Mouse (Mus musculus) intestine, embryonic 14.5 days (tissue): ENCODE data around the gene Sec11a. TPM values are rescaled to one million over a fixed set of nuclear protein-coding genes. Genes with fewer than 3 reads are reported as not detected.
A peak's percentile ranks its signal among the peaks of the same experiment; 100 is the strongest.

Experiments used
- ATAC-seq: fragments of 200-750 bp; cut with Nextera tagmentation; replicated peaks from 2 replicates; pipeline ENCODE4 v1.8.0; 2017; ENCODE audit warnings: low read depth, moderate number of reproducible peaks, moderate TSS enrichment, moderate library complexity; ENCODE audit not compliant: low FRiP score, low TSS enrichment
- DNase-seq: peaks from one replicate; pipeline ENCODE4 v3.0.0-alpha.2; 2018; ENCODE audit warnings: low spot score
- H3K27ac ChIP-seq: fragments of 300-500 bp; sonication (generic); 2 replicates; pipeline ENCODE4 v1.5.1; 2014; ENCODE audit warnings: low read depth, mild to moderate bottlenecking, control low read depth
- H3K27me3 ChIP-seq: fragments of 300-500 bp; sonication (generic); replicated peaks from 2 replicates; pipeline ENCODE4 v1.6.1; 2014; ENCODE audit warnings: low read length, control low read depth; ENCODE audit not compliant: control insufficient read depth, insufficient read depth
- H3K36me3 ChIP-seq: fragments of 300-500 bp; sonication (generic); 2 replicates; pipeline ENCODE4 v1.6.1; 2014; ENCODE audit warnings: low read length, control low read depth; ENCODE audit not compliant: control insufficient read depth, insufficient read depth
- H3K4me1 ChIP-seq: fragments of 300-500 bp; sonication (generic); replicated peaks from 2 replicates; pipeline ENCODE4 v1.6.1; 2014; ENCODE audit warnings: low read length, control low read depth, mixed read lengths; ENCODE audit not compliant: control insufficient read depth, insufficient read depth
- H3K4me2 ChIP-seq: fragments of 300-500 bp; sonication (generic); 2 replicates; pipeline ENCODE4 v1.6.1; 2014; ENCODE audit warnings: low read length
- H3K4me3 ChIP-seq: fragments of 300-500 bp; sonication (generic); 2 replicates; pipeline ENCODE4 v1.5.1; 2014; ENCODE audit warnings: low read depth, low read length, control low read depth, mixed read lengths
- H3K9ac ChIP-seq: fragments of 300-500 bp; sonication (generic); 2 replicates; pipeline ENCODE4 v1.6.1; 2014; ENCODE audit warnings: mild to moderate bottlenecking, low read length
- H3K9me3 ChIP-seq: fragments of 300-500 bp; sonication (generic); 2 replicates; pipeline ENCODE4 v1.6.1; 2016; ENCODE audit warnings: low read length, control low read depth; ENCODE audit not compliant: control insufficient read depth
- WGBS: fragments of 180-500 bp; shearing (Covaris S2); extraction: QIAGEN DNeasy Blood & Tissue Kit; methylation state at CpG from one replicate; pipeline ENCODE4 v1.1.7; 2014; 5-methylcytosine and 5-hydroxymethylcytosine counted together
- polyA plus RNA-seq: library from polyadenylated mRNA; unstranded; fragments of >200 nt; fragmentation: Nextera tagmentation; extraction: Ambion mirVana; gene quantifications from 2 replicates; pipeline ENCODE4 v1.2.1, GENCODE M21; 2014

Gene Sec11a
- polyA plus RNA-seq, 1 experiment from 2014 or later: 218 TPM

- Histone ChIP-seq H3K4me1 (peaks cover 14% of the 10 kb centered on the region), H3K27me3 (no peaks in the 10 kb centered on the region), H3K4me3 (no peak overlapping the region), H3K9me3 (no peaks in the 10 kb centered on the region), H3K9ac (no peak overlapping the region), H3K27ac (no peak overlapping the region), H3K36me3 (peaks cover 64% of the 10 kb centered on the region), H3K4me2 (no peak overlapping the region)
- no peak for DNase-seq
- no peak for ATAC-seq
- 85% methylated on average over 7 of the region's 7 CpGs for WGBS
Observed at GRCm38 (mm10) chr7:80897134-80897533, 50.4 kb downstream of the Sec11a start.

- no peak overlapping the region for H3K4me3 ChIP-seq
- H3K27ac ChIP-seq: no peak overlapping the region
- H3K4me2 ChIP-seq: no peak overlapping the region
- H3K4me1 ChIP-seq: peaks cover 2% of the 10 kb centered on the region; the same call in 1 of the 2 replicates
- DNase-seq (no peak), ATAC-seq (no peak)
- no peaks in the 10 kb centered on the region for H3K9me3 ChIP-seq
- H3K9ac ChIP-seq: no peak overlapping the region
- 94% methylated on average over 14 of the region's 14 CpGs for WGBS
- no peaks in the 10 kb centered on the region for H3K27me3 ChIP-seq
- H3K36me3 ChIP-seq: peaks cover 82% of the 10 kb centered on the region
Observed at GRCm38 (mm10) chr7:80894815-80895519, 52.6 kb downstream of the Sec11a start.

- DNase-seq: no peak
- Histone ChIP-seq H3K9ac (no peak overlapping the region), H3K9me3 (no peaks in the 10 kb centered on the region), H3K27ac (no peak overlapping the region), H3K4me1 (peaks cover 5% of the 10 kb centered on the region; the same call in 1 of the 2 replicates), H3K27me3 (no peaks in the 10 kb centered on the region), H3K4me2 (no peak overlapping the region), H3K36me3 (peaks cover 85% of the 10 kb centered on the region), H3K4me3 (no peak overlapping the region)
- WGBS: 87% methylated on average over 7 of the region's 7 CpGs
- ATAC-seq: no peak
Observed at GRCm38 (mm10) chr7:80894196-80894595, 53.4 kb downstream of the Sec11a start.

GRCm38 (mm10) chr7:80893753-80894129, 53.8 kb downstream of the Sec11a start:
- H3K27me3 ChIP-seq: no peaks in the 10 kb centered on the region
- no peaks in the 10 kb centered on the region for H3K9me3 ChIP-seq
- H3K4me2 ChIP-seq: no peak overlapping the region
- no peak overlapping the region for H3K27ac ChIP-seq
- peaks cover 85% of the 10 kb centered on the region for H3K36me3 ChIP-seq
- no peak overlapping the region for H3K4me3 ChIP-seq
- DNase-seq (no peak), ATAC-seq (no peak)
- peaks cover 7% of the 10 kb centered on the region; the same call in 1 of the 2 replicates for H3K4me1 ChIP-seq
- no peak overlapping the region for H3K9ac ChIP-seq
- 81% methylated on average over 6 of the region's 6 CpGs for WGBS

- Histone ChIP-seq H3K4me3 (no peak overlapping the region), H3K4me1 (peaks cover 7% of the 10 kb centered on the region; the same call in 1 of the 2 replicates), H3K27ac (no peak overlapping the region), H3K9ac (no peak overlapping the region), H3K9me3 (no peaks in the 10 kb centered on the region), H3K27me3 (no peaks in the 10 kb centered on the region), H3K4me2 (no peak overlapping the region), H3K36me3 (peaks cover 80% of the 10 kb centered on the region)
- DNase-seq (no peak), ATAC-seq (no peak)
- WGBS: 89% methylated on average over 15 of the region's 15 CpGs
Observed at GRCm38 (mm10) chr7:80893086-80893752, 54.4 kb downstream of the Sec11a start.

- WGBS: 73% methylated on average over 13 of the region's 13 CpGs
- Histone ChIP-seq H3K9me3 (no peaks in the 10 kb centered on the region), H3K27ac (peak overlapping the region; percentile 43; the same call in 1 of the 2 replicates), H3K4me2 (no peak overlapping the region), H3K9ac (no peak overlapping the region), H3K27me3 (no peaks in the 10 kb centered on the region), H3K4me1 (peaks cover 7% of the 10 kb centered on the region; the same call in 1 of the 2 replicates), H3K4me3 (no peak overlapping the region), H3K36me3 (peaks cover 48% of the 10 kb centered on the region)
- ATAC-seq (no peak), DNase-seq (no peak)
Observed at GRCm38 (mm10) chr7:80889841-80890241, 57.7 kb downstream of the Sec11a start.

GRCm38 (mm10) chr7:80889021-80889511, 58.5 kb downstream of the Sec11a start:
- ATAC-seq (peak; percentile 75), DNase-seq (peak; percentile 77)
- Histone ChIP-seq H3K9me3 (no peaks in the 10 kb centered on the region), H3K9ac (no peak overlapping the region), H3K27me3 (no peaks in the 10 kb centered on the region), H3K27ac (peak overlapping the region; percentile 43), H3K4me1 (peaks cover 7% of the 10 kb centered on the region; the same call in 1 of the 2 replicates), H3K4me3 (no peak overlapping the region), H3K36me3 (peaks cover 40% of the 10 kb centered on the region), H3K4me2 (no peak overlapping the region)
- 40% methylated on average over 9 of the region's 9 CpGs for WGBS

GRCm38 (mm10) chr7:80888595-80888994, 59.0 kb downstream of the Sec11a start:
- no peak overlapping the region for H3K4me2 ChIP-seq
- peaks cover 7% of the 10 kb centered on the region; the same call in 1 of the 2 replicates for H3K4me1 ChIP-seq
- H3K9me3 ChIP-seq: no peaks in the 10 kb centered on the region
- no peaks in the 10 kb centered on the region for H3K27me3 ChIP-seq
- ATAC-seq (peak; percentile 22; the same call in 1 of the 2 replicates), DNase-seq (no peak)
- no peak overlapping the region for H3K4me3 ChIP-seq
- WGBS: 69% methylated on average over 7 of the region's 7 CpGs
- no peak overlapping the region for H3K9ac ChIP-seq
- H3K27ac ChIP-seq: peak overlapping the region; percentile 43; the same call in 1 of the 2 replicates
- peaks cover 35% of the 10 kb centered on the region for H3K36me3 ChIP-seq
